Mouse (Mus musculus) kidney, postnatal 0 days (tissue): Measurements from ENCODE around the gene Fam19a1. TPM values are rescaled to one million over a fixed set of nuclear protein-coding genes. Genes with fewer than 3 reads are reported as not detected.

Experiments
- ATAC-seq: fragments of 200-750 bp; cut with Nextera tagmentation; replicated peaks from 2 replicates; pipeline ENCODE4 v1.8.0; 2017; ENCODE audit warnings: low read depth, moderate number of reproducible peaks, moderate TSS enrichment, moderate library complexity; ENCODE audit not compliant: low FRiP score
- DNase-seq: peaks from one replicate; pipeline ENCODE4 v3.0.0-alpha.2; 2016; ENCODE audit warnings: low spot score
- H3K27ac ChIP-seq: fragments of 300-500 bp; sonication (generic); 2 replicates; pipeline ENCODE4 v1.5.1; 2014; ENCODE audit warnings: mild to moderate bottlenecking
- H3K27me3 ChIP-seq: fragments of 300-500 bp; sonication (generic); 2 replicates; pipeline ENCODE4 v1.6.1; 2014; ENCODE audit warnings: low read length, mixed read lengths; ENCODE audit not compliant: insufficient read depth
- H3K36me3 ChIP-seq: fragments of 300-500 bp; sonication (generic); 2 replicates; pipeline ENCODE4 v1.6.1; 2014; ENCODE audit warnings: low read length, mixed read lengths; ENCODE audit not compliant: insufficient read depth
- H3K4me1 ChIP-seq: fragments of 300-500 bp; sonication (generic); replicated peaks from 2 replicates; pipeline ENCODE4 v1.6.1; 2014; ENCODE audit warnings: antibody characterized with exemption, low read length, mixed read lengths; ENCODE audit not compliant: insufficient read depth
- H3K4me2 ChIP-seq: fragments of 300-500 bp; sonication (generic); 2 replicates; pipeline ENCODE4 v1.6.1; 2014; ENCODE audit warnings: mild to moderate bottlenecking, low read length, moderate library complexity, mixed read lengths
- H3K4me3 ChIP-seq: fragments of 300-500 bp; sonication (generic); replicated peaks from 2 replicates; pipeline ENCODE4 v1.5.1; 2014; ENCODE audit warnings: low read depth, low read length
- H3K9ac ChIP-seq: fragments of 300-500 bp; sonication (generic); 2 replicates; pipeline ENCODE4 v1.6.1; 2014; ENCODE audit warnings: low read depth, low read length
- H3K9me3 ChIP-seq: fragments of 300-500 bp; sonication (generic); replicated peaks from 2 replicates; pipeline ENCODE4 v1.6.1; 2016; ENCODE audit warnings: low read length, inconsistent platforms, mixed read lengths
- CTCF ChIP-seq: IDR thresholded peaks from 2 replicates; pipeline ENCODE4 v1.5.1; 2016; ENCODE audit warnings: antibody characterized with exemption, low read depth, mild to moderate bottlenecking, moderate library complexity
- WGBS: fragments of 180-500 bp; shearing (Covaris S2); extraction: QIAGEN DNeasy Blood & Tissue Kit; methylation state at CpG from one replicate; pipeline ENCODE4 v1.1.7; 2014; 5-methylcytosine and 5-hydroxymethylcytosine counted together
- polyA plus RNA-seq: library from polyadenylated mRNA; unstranded; fragments of >200 nt; fragmentation: Nextera tagmentation; extraction: Ambion mirVana; gene quantifications from 2 replicates; pipeline ENCODE4 v1.2.1, GENCODE M21; 2015

The Fam19a1 gene
- polyA plus RNA-seq, 1 experiment from 2014 or later = 3.8 TPM

DNA sequence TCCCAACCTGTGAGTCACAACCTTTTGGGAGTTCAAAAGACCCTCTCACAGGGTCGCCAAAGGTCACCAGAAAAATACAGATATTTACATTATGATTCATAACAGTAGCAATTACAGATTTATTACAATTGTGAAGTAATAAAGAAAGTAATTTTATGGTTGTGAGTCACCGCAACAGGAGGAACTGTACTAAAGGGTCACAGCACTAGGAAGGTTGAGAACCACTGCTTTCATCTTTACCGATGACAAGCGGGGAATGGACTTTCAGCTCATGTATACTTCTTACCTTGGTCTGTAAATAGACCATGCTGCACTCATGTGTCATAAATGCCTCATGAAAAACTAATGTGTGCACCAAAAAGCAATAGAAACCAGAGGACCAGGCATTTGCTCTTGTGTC, 474.5 kb downstream of the Fam19a1 start:
- no peak for DNase-seq
- no peaks in the 10 kb centered on the region for H3K4me1 ChIP-seq
- TF ChIP-seq CTCF = no peak
- no peaks in the 10 kb centered on the region for H3K9me3 ChIP-seq
- ATAC-seq = no peak
- no peaks in the 10 kb centered on the region for H3K27me3 ChIP-seq
- no peak overlapping the region for H3K4me2 ChIP-seq
- H3K27ac ChIP-seq = no peak overlapping the region
- H3K9ac ChIP-seq = no peak overlapping the region
- no peaks in the 10 kb centered on the region for H3K36me3 ChIP-seq
- WGBS = 86% methylated on average over 4 of the region's 4 CpGs
- H3K4me3 ChIP-seq = no peak overlapping the region

DNA sequence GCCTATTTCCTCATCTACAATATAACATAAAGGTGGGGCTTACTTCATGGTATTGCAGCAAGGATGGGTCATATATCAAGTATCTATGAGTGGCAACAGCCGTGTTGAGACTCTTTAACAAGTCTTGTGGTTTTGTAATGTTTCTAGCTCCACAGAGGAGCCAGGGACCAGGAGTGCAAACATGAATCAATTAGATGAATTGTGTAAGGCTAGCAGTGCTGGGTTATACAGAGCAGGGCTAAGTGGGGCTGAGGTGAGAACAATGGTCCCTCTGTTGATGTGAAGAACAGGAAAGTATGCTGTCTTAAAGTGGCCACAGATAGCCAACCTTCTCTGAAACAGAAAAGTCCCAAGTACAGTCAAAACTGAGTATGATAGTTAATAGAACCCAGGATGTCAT, 480.1 kb downstream of the Fam19a1 start:
- no peak overlapping the region for H3K4me3 ChIP-seq
- no peak for TF ChIP-seq CTCF
- ATAC-seq (no peak), DNase-seq (no peak)
- WGBS = 71% methylated on average over 1 of the region's 1 CpGs
- no peak overlapping the region for H3K9ac ChIP-seq
- no peaks in the 10 kb centered on the region for H3K36me3 ChIP-seq
- H3K4me2 ChIP-seq = no peak overlapping the region
- no peaks in the 10 kb centered on the region for H3K27me3 ChIP-seq
- no peak overlapping the region for H3K27ac ChIP-seq
- no peaks in the 10 kb centered on the region for H3K9me3 ChIP-seq
- no peaks in the 10 kb centered on the region for H3K4me1 ChIP-seq

DNA sequence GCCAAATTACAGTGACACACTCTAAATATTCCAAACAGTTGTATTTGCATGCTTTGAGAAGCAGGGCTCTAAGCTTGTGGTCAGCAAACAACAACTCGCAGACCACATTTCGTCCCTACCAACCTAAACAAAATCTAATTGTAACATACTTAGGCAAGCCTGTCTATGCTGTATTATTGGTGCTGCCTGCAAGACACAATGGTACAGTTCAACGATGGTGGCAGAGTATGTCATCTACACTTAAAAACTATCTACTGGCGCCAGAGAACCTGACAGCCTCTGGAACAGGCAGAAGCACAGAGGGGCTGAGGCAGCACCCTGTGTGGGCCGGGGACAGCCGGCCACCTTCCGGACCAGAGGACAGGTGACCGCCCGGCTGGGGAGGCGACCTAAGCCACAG, 482.2 kb downstream of the Fam19a1 start:
- ATAC-seq (no peak), DNase-seq (no peak)
- Histone ChIP-seq H3K36me3 (no peaks in the 10 kb centered on the region), H3K4me3 (no peak overlapping the region), H3K27me3 (no peaks in the 10 kb centered on the region), H3K9me3 (no peaks in the 10 kb centered on the region), H3K4me2 (no peak overlapping the region), H3K27ac (no peak overlapping the region), H3K4me1 (no peaks in the 10 kb centered on the region), H3K9ac (no peak overlapping the region)
- 99% methylated on average over 10 of the region's 10 CpGs for WGBS
- TF ChIP-seq CTCF = no peak

DNA sequence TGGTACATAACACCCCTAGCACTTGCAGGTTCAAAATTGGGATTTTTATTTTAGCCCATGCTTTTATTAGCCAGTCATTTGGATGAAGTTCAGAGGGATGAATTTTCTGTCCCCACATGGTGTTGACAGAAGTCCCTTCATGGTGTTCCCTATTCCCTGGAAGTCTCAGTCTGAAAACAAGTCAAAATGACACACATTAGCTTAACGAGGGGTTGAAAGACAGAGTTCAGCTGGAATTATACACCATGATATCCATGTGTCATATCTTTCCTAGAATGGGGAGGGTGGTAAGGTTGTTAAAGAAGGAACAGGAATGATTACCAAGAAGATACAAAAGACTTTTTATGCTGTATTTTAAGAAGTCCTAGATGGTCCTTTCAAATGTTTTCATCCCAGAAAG, 511.2 kb downstream of the Fam19a1 start:
- H3K27ac ChIP-seq = no peak overlapping the region
- no peaks in the 10 kb centered on the region for H3K27me3 ChIP-seq
- no peak for DNase-seq
- no peak overlapping the region for H3K4me3 ChIP-seq
- ATAC-seq = no peak
- no peak overlapping the region for H3K4me2 ChIP-seq
- no peak overlapping the region for H3K9ac ChIP-seq
- no peaks in the 10 kb centered on the region for H3K36me3 ChIP-seq
- H3K9me3 ChIP-seq = no peaks in the 10 kb centered on the region
- no peaks in the 10 kb centered on the region for H3K4me1 ChIP-seq
- TF ChIP-seq CTCF = no peak
- 79% methylated on average over 1 of the region's 1 CpGs for WGBS

DNA sequence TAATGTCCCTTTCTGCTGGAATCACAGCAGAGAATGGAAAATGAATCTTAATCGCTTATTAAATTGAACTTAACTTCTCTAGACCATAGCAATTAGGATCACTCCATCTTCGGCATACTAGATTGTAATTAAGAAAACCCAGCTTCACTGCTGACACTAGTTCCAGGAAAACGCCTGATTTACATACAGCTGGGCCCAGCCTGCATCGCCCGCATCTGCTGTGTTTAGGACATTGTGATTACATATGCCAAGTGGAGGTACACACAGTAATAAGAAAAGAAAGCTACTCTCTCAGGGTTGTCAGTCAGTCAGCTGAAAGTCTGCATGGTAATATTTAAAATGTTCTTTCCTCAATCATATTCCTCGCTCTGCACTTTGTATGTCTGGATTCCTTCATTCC, 518.6 kb downstream of the Fam19a1 start:
- no peaks in the 10 kb centered on the region for H3K27me3 ChIP-seq
- no peaks in the 10 kb centered on the region for H3K4me1 ChIP-seq
- H3K4me2 ChIP-seq = no peak overlapping the region
- no peak for ATAC-seq
- no peak overlapping the region for H3K9ac ChIP-seq
- TF ChIP-seq CTCF = no peak
- 86% methylated on average over 6 of the region's 6 CpGs for WGBS
- no peak for DNase-seq
- no peaks in the 10 kb centered on the region for H3K9me3 ChIP-seq
- no peaks in the 10 kb centered on the region for H3K36me3 ChIP-seq
- H3K4me3 ChIP-seq = no peak overlapping the region
- no peak overlapping the region for H3K27ac ChIP-seq

DNA sequence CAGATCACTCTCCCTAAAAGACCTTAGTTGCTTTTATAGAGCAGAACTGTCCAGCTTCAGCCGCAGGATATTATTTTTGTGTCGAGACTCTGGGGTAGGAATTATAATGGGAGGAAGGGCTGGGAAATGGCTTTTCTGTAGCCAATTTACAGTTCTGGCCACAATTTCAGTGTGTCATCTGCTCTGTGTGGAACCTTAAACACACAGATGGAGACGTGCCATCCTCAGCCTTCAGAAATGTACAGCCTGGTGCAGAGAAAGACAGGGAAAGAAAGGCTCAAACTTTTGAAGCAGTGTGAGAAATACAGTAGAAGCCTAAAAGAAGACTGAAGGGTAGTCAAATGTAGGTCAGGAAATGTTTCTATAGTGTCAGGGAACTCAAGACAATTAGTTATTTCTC, 519.3 kb downstream of the Fam19a1 start:
- no peaks in the 10 kb centered on the region for H3K9me3 ChIP-seq
- H3K4me2 ChIP-seq = no peak overlapping the region
- no peak for TF ChIP-seq CTCF
- no peaks in the 10 kb centered on the region for H3K4me1 ChIP-seq
- no peak overlapping the region for H3K4me3 ChIP-seq
- ATAC-seq (no peak), DNase-seq (no peak)
- no peaks in the 10 kb centered on the region for H3K36me3 ChIP-seq
- 56% methylated on average over 3 of the region's 3 CpGs for WGBS
- H3K27ac ChIP-seq = no peak overlapping the region
- H3K27me3 ChIP-seq = no peaks in the 10 kb centered on the region
- H3K9ac ChIP-seq = no peak overlapping the region

DNA sequence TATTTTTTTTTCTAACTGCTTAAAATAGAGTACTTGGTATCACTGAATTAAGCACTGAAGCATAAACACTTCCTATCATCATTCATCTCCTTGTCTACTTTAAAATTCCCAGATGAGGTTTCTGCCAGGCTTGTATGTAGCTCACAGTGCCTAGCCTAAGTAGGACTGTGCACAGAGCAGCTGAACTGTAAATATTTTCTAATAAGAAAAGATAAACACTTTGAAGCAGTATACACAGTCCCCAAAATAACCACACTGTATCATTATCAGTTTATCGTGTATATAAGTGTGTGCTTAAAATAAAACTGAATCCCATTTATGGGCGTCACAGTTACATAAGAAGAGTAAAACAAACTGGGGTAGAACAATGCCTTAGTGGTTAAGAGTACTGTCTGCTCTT, 522.7 kb downstream of the Fam19a1 start:
- ATAC-seq = no peak

More for the DNA sequence above, 522.7 kb downstream of the Fam19a1 start:
- H3K4me1 ChIP-seq = no peaks in the 10 kb centered on the region
- no peak overlapping the region for H3K9ac ChIP-seq
- H3K9me3 ChIP-seq = no peaks in the 10 kb centered on the region
- H3K27me3 ChIP-seq = no peaks in the 10 kb centered on the region
- WGBS = 68% methylated on average over 2 of the region's 2 CpGs
- no peak overlapping the region for H3K4me2 ChIP-seq
- no peak for TF ChIP-seq CTCF
- DNase-seq = no peak
- H3K27ac ChIP-seq = no peak overlapping the region
- H3K4me3 ChIP-seq = no peak overlapping the region
- no peaks in the 10 kb centered on the region for H3K36me3 ChIP-seq
